Mouse (Mus musculus): ENCODE measurements at regions not wholly inside any gene's neighbourhood (a gene's known extent, or its start where the extent isn't known, plus 50 kb on each side); places are given as distances from the start of the nearest gene placed in this dataset.

- no peak for TF ChIP-seq CTCF (IDR thresholded peaks at IDR 0.05; ENCODE audit: low read depth, low read length)
- no peak for TF ChIP-seq POLR2A (IDR thresholded peaks at IDR 0.05; ENCODE audit: borderline replicate concordance, low read depth, low read length)
These were observed 1249.9 kb upstream of the Lrrc6 start for GRCm38 (mm10) chr15:67750582-67750981.
